Mouse (Mus musculus) CH12.LX (cell line): Measurements from ENCODE around the gene Serpina1c. TPM values are rescaled to one million over a fixed set of nuclear protein-coding genes. Genes with fewer than 3 reads are reported as not detected.

Experiments used
- polyA plus RNA-seq: library from polyadenylated mRNA; unstranded; fragments of >175 nt; gene quantifications from 2 replicates; pipeline ENCODE4 v1.2.1, GENCODE M21; 2012; ENCODE audit warnings: low read depth; ENCODE audit not compliant: insufficient read length
- total RNA-seq, 2 experiments: library from RNA; depleted of rRNA; stranded (reverse); fragments of 300-350 nt in 1 of 2; fragments of >200 nt in 1 of 2; gene quantifications; 2 replicates each; pipeline ENCODE4 v1.2.3; 2012 to 2014

The Serpina1c gene
- total and polyA plus RNA-seq, 3 experiments = not detected

Other genes starting within 250 kb of the Serpina1c start
- gene Serpina6, start 247.7 kb downstream of the Serpina1c start, total RNA-seq (2012; rRNA removed) = not detected in 2 replicates
- gene Serpina6, start 247.7 kb downstream of the Serpina1c start, total RNA-seq (2014; rRNA removed) = not detected in 2 replicates
- gene Serpina6, start 247.7 kb downstream of the Serpina1c start, polyA plus RNA-seq = not detected in 2 replicates
- gene Serpina16, start 228.7 kb downstream of the Serpina1c start, total RNA-seq (2012; rRNA removed) = not detected in 2 replicates
- not detected in 2 replicates for gene Serpina16, start 228.7 kb downstream of the Serpina1c start, total RNA-seq (2014; rRNA removed)
- gene Serpina16, start 228.7 kb downstream of the Serpina1c start, polyA plus RNA-seq = not detected in 2 replicates
- not detected in 2 replicates for gene Serpina1f, start 209.4 kb downstream of the Serpina1c start, total RNA-seq (2012; rRNA removed)
- gene Serpina1f, start 209.4 kb downstream of the Serpina1c start, total RNA-seq (2014; rRNA removed) = not detected in 2 replicates
- gene Serpina1f, start 209.4 kb downstream of the Serpina1c start, polyA plus RNA-seq = not detected in 2 replicates
- gene Serpina1d, start 131.3 kb downstream of the Serpina1c start, total RNA-seq (2012; rRNA removed) = not detected in 2 replicates
- not detected in 2 replicates for gene Serpina1d, start 131.3 kb downstream of the Serpina1c start, total RNA-seq (2014; rRNA removed)
- gene Serpina1d, start 131.3 kb downstream of the Serpina1c start, polyA plus RNA-seq = not detected in 2 replicates
- 0.08 TPM in 1 of 2 replicates, not detected in the other for gene Serpina1b, start 74.5 kb downstream of the Serpina1c start, total RNA-seq (2012; rRNA removed)
- gene Serpina1b, start 74.5 kb downstream of the Serpina1c start, total RNA-seq (2014; rRNA removed) = not detected in 2 replicates
- not detected in 2 replicates for gene Serpina1b, start 74.5 kb downstream of the Serpina1c start, polyA plus RNA-seq
- gene Serpina1a, start 41.3 kb downstream of the Serpina1c start, total RNA-seq (2012; rRNA removed) = not detected in 2 replicates
- not detected in 2 replicates for gene Serpina1a, start 41.3 kb downstream of the Serpina1c start, total RNA-seq (2014; rRNA removed)
- not detected in 2 replicates for gene Serpina1a, start 41.3 kb downstream of the Serpina1c start, polyA plus RNA-seq
- gene Serpina1e, start 54.1 kb upstream of the Serpina1c start, total RNA-seq (2012; rRNA removed) = not detected in 2 replicates
- not detected in 2 replicates for gene Serpina1e, start 54.1 kb upstream of the Serpina1c start, total RNA-seq (2014; rRNA removed)
- not detected in 2 replicates for gene Serpina1e, start 54.1 kb upstream of the Serpina1c start, polyA plus RNA-seq
- gene Serpina11, start 85.1 kb upstream of the Serpina1c start, total RNA-seq (2012; rRNA removed) = 0.34 TPM in 2 replicates
- gene Serpina11, start 85.1 kb upstream of the Serpina1c start, total RNA-seq (2014; rRNA removed) = 0.43 and 0.50 TPM in 2 replicates
- gene Serpina11, start 85.1 kb upstream of the Serpina1c start, polyA plus RNA-seq = 0.27 and 0.45 TPM in 2 replicates
- 0.08 and 0.13 TPM in 2 replicates for gene Serpina9, start 108.9 kb upstream of the Serpina1c start, total RNA-seq (2012; rRNA removed)
- gene Serpina9, start 108.9 kb upstream of the Serpina1c start, total RNA-seq (2014; rRNA removed) = 0.36 and 0.42 TPM in 2 replicates
- 0.23 TPM in 1 of 2 replicates, not detected in the other for gene Serpina9, start 108.9 kb upstream of the Serpina1c start, polyA plus RNA-seq
- not detected in 2 replicates for gene Serpina12, start 139.6 kb upstream of the Serpina1c start, total RNA-seq (2012; rRNA removed)
- not detected in 2 replicates for gene Serpina12, start 139.6 kb upstream of the Serpina1c start, total RNA-seq (2014; rRNA removed)
- 0.08 and 0.09 TPM in 2 replicates for gene Serpina12, start 139.6 kb upstream of the Serpina1c start, polyA plus RNA-seq
- gene Serpina5, start 196.2 kb upstream of the Serpina1c start, total RNA-seq (2012; rRNA removed) = not detected in 2 replicates
- not detected in 2 replicates for gene Serpina5, start 196.2 kb upstream of the Serpina1c start, total RNA-seq (2014; rRNA removed)
- not detected in 2 replicates for gene Serpina5, start 196.2 kb upstream of the Serpina1c start, polyA plus RNA-seq
- not detected in 2 replicates for gene Serpina3a, start 207.8 kb upstream of the Serpina1c start, total RNA-seq (2012; rRNA removed)
- not detected in 2 replicates for gene Serpina3a, start 207.8 kb upstream of the Serpina1c start, total RNA-seq (2014; rRNA removed)
- not detected in 2 replicates for gene Serpina3a, start 207.8 kb upstream of the Serpina1c start, polyA plus RNA-seq
- not detected in 2 replicates for gene Serpina3b, start 223.1 kb upstream of the Serpina1c start, total RNA-seq (2012; rRNA removed)
- not detected in 2 replicates for gene Serpina3b, start 223.1 kb upstream of the Serpina1c start, total RNA-seq (2014; rRNA removed)
- gene Serpina3b, start 223.1 kb upstream of the Serpina1c start, polyA plus RNA-seq = not detected in 2 replicates
- not detected in 2 replicates for gene Serpina3c, start 249.0 kb upstream of the Serpina1c start, total RNA-seq (2012; rRNA removed)
- not detected in 2 replicates for gene Serpina3c, start 249.0 kb upstream of the Serpina1c start, total RNA-seq (2014; rRNA removed)
- not detected in 2 replicates for gene Serpina3c, start 249.0 kb upstream of the Serpina1c start, polyA plus RNA-seq